Mouse (Mus musculus): ENCODE measurements at regions not wholly inside any gene's neighbourhood (a gene's known extent, or its start where the extent isn't known, plus 50 kb on each side); places are given as distances from the start of the nearest gene placed in this dataset.
A peak's percentile ranks its signal among the peaks of the same experiment; 100 is the strongest.

DNA sequence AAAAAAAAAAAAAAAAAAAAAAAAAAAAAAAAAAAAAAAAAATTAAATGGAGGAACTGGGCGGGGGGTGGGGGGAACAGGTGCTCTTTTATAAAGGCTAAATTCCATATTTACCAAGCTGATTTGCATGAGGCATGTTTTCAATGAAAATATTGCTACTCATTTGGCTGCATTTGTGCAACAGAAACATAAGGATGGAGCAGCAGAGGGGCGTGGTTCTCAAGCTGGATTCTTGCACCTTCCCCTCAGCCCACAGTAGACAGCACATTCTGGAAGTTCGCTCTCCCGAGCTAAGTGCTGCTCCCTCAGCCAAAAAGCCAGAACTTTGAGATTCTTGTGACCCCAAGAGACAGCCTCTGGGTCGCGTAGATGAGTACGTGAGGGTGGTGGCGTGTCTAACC is 201.8 kb downstream of the Cdca7 start:
- WGBS, result 66% methylated on average over 8 of the region's 8 CpGs

DNA sequence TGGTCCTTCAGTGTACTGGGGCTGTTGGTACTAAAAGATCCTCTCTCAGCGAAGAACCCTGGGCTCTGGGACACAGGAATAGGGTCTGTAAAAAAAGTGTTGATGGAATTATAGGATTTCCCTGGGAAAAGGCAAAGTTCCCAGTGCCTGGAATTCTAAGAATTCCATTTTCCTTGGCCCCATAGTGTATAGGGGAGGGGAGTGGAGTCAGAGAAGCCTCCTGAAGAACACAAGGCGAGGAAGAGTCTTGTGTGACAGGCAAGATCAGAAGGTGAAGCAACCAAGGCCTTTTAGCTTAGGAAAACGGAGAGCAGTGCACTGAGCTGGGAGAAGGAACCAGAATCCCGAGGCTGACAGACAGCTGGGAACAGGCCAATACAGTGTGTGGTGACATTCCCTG is 212.1 kb downstream of the Cdca7 start:
- H3K4me2 ChIP-seq (replicated peaks), result no peak overlapping the region
- H3K4me1 ChIP-seq, result 0 out of 2 replicates have a peak, but pooled peaks cover 5% of the 10 kb centered on the region
- 0 out of 2 replicates have a peak, but pooled peaks cover 7% of the 10 kb centered on the region for H3K9me3 ChIP-seq (replicated peaks)
- WGBS, result 52% methylated on average over 4 of the region's 4 CpGs
- H3K4me3 ChIP-seq (replicated peaks), result no peak overlapping the region
- H3K36me3 ChIP-seq, result no peaks in the 10 kb centered on the region
- H3K27me3 ChIP-seq, result no peaks in the 10 kb centered on the region
- no peak overlapping the region for H3K9ac ChIP-seq
- no peak overlapping the region for H3K27ac ChIP-seq (replicated peaks)
- ATAC-seq (ENCODE audit: insufficient number of reproducible peaks, low FRiP score, low TSS enrichment, low read depth), result no peak

More for the DNA sequence above, 201.8 kb downstream of the Cdca7 start:
- H3K9ac ChIP-seq, result no peak overlapping the region
- no peaks in the 10 kb centered on the region for H3K9me3 ChIP-seq (replicated peaks)
- H3K27ac ChIP-seq (replicated peaks), result no peak overlapping the region
- H3K4me1 ChIP-seq, result peaks cover 20% of the 10 kb centered on the region
- no peak overlapping the region for H3K4me3 ChIP-seq (replicated peaks)
- no peaks in the 10 kb centered on the region for H3K36me3 ChIP-seq
- H3K4me2 ChIP-seq (replicated peaks), result no peak overlapping the region
- H3K27me3 ChIP-seq, result no peaks in the 10 kb centered on the region
- ATAC-seq (ENCODE audit: insufficient number of reproducible peaks, low FRiP score, low TSS enrichment, low read depth), result no peak

DNA sequence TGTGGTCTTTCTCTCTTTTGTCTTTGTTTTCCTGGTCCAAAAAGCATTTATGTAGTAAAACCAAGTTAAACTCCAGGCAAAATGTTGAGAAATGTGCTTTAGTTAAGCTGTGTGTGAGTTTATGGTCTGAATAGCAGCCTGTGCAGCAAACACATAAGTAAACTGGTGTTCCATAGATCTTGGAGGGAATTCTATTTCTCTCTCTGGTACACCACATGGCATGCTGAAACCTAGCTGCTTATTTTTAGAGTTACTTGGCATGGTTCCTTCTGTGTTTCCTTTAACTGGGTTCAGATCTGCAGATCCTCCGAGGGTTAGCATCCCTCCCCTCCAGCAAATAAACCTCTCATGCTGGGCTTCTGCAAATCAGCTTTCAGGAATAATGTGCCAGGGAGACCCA is 225.1 kb downstream of the Cdca7 start:
- Histone ChIP-seq H3K27me3 (no peaks in the 10 kb centered on the region), H3K4me3 (replicated peaks) (no peak overlapping the region), H3K4me2 (replicated peaks) (no peak overlapping the region), H3K36me3 (no peaks in the 10 kb centered on the region), H3K9ac (no peak overlapping the region), H3K27ac (replicated peaks) (peak overlapping the region; percentile 13), H3K9me3 (replicated peaks) (no peaks in the 10 kb centered on the region), H3K4me1 (0 out of 2 replicates have a peak, but pooled peaks cover 11% of the 10 kb centered on the region)
- ATAC-seq (ENCODE audit: insufficient number of reproducible peaks, low FRiP score, low TSS enrichment, low read depth), result no peak
- WGBS, result 13% methylated on average over 1 of the region's 1 CpGs

DNA sequence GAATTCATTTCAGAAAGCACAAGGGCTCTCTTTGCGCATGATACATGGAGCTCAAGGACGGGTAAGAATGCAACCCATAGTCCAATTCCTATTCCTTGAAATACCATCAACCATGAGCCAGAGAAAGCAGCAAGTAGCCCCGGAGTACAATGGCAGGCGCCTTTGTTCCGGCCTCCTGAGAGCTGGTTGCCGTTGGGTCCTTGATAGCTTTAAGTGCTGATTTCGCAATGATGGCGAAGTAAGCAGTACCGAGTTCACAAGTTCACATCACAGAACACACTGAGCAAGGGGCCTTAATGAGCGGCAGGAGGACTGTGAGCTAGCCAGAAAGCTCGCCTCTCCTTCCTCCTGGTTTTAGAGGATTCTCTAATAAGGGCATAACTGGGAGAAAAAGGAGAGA is 227.3 kb downstream of the Cdca7 start:
- Histone ChIP-seq H3K4me2 (replicated peaks) (no peak overlapping the region), H3K4me3 (replicated peaks) (no peak overlapping the region), H3K9ac (no peak overlapping the region), H3K9me3 (replicated peaks) (no peaks in the 10 kb centered on the region), H3K36me3 (no peaks in the 10 kb centered on the region), H3K27ac (replicated peaks) (no peak overlapping the region), H3K27me3 (no peaks in the 10 kb centered on the region), H3K4me1 (0 out of 2 replicates have a peak, but pooled peaks cover 11% of the 10 kb centered on the region)
- WGBS, result 83% methylated on average over 11 of the region's 11 CpGs
- no peak for ATAC-seq (ENCODE audit: insufficient number of reproducible peaks, low FRiP score, low TSS enrichment, low read depth)

DNA sequence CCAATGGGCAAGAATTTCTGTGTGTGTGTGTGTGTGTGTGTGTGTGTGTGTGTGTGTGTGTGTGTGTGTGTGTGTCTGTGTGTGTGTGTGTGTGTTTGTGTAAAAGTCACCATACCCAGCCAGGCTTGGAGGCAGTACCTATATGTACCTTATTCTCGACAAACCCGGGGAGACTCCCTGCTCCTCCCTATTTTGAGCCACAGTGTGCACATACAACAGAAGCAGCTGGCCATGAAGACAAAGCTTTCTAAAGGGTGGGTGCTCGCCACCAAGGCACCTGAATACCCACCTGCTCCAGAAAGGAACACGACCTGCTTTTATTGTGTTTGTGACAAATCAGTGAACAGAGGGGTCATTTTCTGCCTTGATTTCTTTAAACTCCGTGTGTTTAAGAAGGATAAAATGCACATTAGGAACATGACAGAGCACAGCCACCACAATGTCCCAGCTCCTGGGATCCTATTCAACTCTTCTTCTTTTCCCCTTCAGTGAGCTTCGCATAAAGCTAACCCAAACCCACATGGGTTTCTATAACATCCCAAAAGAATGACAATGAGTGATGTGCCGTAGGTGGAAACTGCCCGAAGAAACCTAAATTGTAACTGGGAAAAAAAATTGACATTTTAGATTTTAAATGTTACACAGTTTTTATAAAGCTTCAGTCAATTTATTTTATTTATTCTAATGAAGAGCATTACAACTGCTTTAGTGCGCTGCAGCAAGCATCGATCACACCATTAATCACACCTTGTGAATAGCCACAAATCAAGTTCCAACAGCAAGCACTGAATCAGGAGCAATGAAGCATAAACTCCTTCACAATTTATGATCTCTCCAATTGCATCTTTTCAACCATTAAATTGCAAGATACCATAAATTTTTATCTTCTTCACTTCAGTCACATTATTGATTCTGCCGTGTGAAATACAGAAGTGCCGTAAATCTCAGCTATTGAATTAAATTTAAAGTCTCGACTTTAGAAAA is 232.0 kb downstream of the Cdca7 start:
- H3K4me1 ChIP-seq, result no peaks in the 10 kb centered on the region
- 83% methylated on average over 13 of the region's 13 CpGs for WGBS
- H3K27ac ChIP-seq (replicated peaks), result no peak overlapping the region
- no peak overlapping the region for H3K9ac ChIP-seq
- no peak for ATAC-seq (ENCODE audit: insufficient number of reproducible peaks, low FRiP score, low TSS enrichment, low read depth)
- H3K4me2 ChIP-seq (replicated peaks), result no peak overlapping the region
- H3K27me3 ChIP-seq, result no peaks in the 10 kb centered on the region
- no peak overlapping the region for H3K4me3 ChIP-seq (replicated peaks)
- no peaks in the 10 kb centered on the region for H3K36me3 ChIP-seq
- H3K9me3 ChIP-seq (replicated peaks), result no peaks in the 10 kb centered on the region

DNA sequence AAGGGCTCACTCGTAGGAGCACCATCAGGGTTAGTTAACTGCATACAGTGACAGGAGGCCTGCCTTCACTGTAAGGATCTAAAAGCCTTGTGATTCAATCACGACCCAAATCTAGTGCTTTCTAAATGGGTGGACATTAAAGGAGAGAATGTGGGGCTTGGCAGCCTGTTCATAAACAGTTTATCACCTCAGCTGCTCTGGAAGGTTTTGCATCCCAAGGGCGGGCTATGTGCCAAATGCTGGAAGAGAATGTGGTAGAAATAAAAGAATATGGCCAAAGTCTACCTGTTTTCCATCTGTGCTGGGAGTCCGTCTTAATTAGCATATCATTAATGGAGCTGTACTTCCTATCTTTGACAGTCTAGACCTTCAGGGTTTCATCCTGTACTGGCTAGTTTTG is 241.0 kb downstream of the Cdca7 start:
- ATAC-seq (ENCODE audit: insufficient number of reproducible peaks, low FRiP score, low TSS enrichment, low read depth), result no peak
- no peak overlapping the region for H3K9ac ChIP-seq
- 70% methylated on average over 4 of the region's 4 CpGs for WGBS
- no peak overlapping the region for H3K4me3 ChIP-seq (replicated peaks)
- no peaks in the 10 kb centered on the region for H3K9me3 ChIP-seq (replicated peaks)
- H3K4me2 ChIP-seq (replicated peaks), result no peak overlapping the region
- H3K27ac ChIP-seq (replicated peaks), result no peak overlapping the region
- no peaks in the 10 kb centered on the region for H3K27me3 ChIP-seq
- H3K36me3 ChIP-seq, result no peaks in the 10 kb centered on the region
- no peaks in the 10 kb centered on the region for H3K4me1 ChIP-seq

DNA sequence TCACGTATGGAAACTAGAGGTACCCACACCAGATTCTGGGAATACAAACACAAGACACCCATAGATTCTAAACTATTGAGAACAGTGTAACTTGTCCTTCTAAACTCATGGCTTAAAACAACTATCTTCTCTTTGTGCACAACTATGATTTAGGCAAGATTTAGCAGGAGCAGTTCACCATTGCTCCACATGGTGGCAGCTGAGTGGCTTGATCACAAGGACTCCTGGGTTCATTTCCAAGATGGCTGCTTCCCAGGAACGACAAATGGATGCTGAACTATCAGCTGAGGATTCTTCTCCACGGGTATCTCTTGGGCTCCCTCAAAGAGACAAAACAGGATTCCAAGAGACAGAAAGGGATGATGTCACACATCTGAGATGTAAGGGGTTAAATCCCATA is 251.5 kb downstream of the Sp3 start:
- ATAC-seq (ENCODE audit: insufficient number of reproducible peaks, low FRiP score, low TSS enrichment, low read depth), result no peak
- Histone ChIP-seq H3K4me1 (peaks cover 9% of the 10 kb centered on the region), H3K27ac (replicated peaks) (no peak overlapping the region), H3K4me3 (replicated peaks) (no peak overlapping the region), H3K4me2 (replicated peaks) (no peak overlapping the region), H3K36me3 (no peaks in the 10 kb centered on the region), H3K27me3 (no peaks in the 10 kb centered on the region), H3K9ac (no peak overlapping the region), H3K9me3 (replicated peaks) (no peaks in the 10 kb centered on the region)
- 42% methylated on average over 3 of the region's 3 CpGs for WGBS

DNA sequence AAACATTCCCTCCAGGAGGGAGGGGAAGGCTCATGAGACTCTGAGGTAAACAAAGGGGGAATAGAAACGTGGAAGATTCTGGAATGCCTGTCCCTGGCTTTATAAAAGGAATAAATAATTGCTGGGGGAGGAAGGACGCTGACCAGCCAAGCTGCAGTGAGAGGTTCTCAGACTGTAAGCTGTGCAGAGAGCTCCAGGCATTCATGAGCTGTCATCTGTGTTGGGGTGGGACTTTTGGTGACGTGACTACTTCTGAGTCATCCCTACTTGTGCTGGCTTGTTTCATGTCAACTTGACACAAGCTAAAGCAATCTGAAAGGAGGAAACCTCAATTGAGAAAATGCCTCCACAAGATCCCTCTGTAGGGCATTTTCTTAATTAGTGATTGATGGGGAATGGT is 246.9 kb downstream of the Sp3 start:
- no peak overlapping the region for H3K4me2 ChIP-seq (replicated peaks)
- H3K9ac ChIP-seq, result no peak overlapping the region
- WGBS, result 35% methylated on average over 3 of the region's 3 CpGs
- H3K4me3 ChIP-seq (replicated peaks), result no peak overlapping the region
- H3K36me3 ChIP-seq, result no peaks in the 10 kb centered on the region
- H3K4me1 ChIP-seq, result peaks cover 15% of the 10 kb centered on the region
- H3K9me3 ChIP-seq (replicated peaks), result no peaks in the 10 kb centered on the region
- H3K27me3 ChIP-seq, result no peaks in the 10 kb centered on the region
- H3K27ac ChIP-seq (replicated peaks), result no peak overlapping the region
- ATAC-seq (ENCODE audit: insufficient number of reproducible peaks, low FRiP score, low TSS enrichment, low read depth), result no peak

DNA sequence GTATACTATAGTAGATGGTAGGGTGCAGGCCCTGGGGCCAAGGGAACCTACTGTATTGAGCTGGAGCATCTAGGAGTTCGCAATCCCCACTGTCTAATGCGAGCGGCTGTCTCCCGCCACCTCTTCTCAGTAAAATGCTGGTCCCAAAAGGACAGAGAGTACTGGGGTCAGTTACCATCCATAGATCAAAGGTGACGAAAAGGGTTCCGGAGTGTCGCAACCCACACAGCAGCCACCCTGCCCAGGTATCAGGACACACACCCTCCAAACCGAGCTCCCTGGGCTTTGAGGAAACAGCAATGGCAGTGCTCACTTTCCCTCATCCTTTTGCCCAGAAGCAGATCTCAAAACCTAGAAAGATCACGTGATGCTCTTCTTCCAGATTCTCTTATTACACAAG is 245.2 kb downstream of the Sp3 start:
- Histone ChIP-seq H3K27me3 (no peaks in the 10 kb centered on the region), H3K4me3 (replicated peaks) (no peak overlapping the region), H3K9ac (no peak overlapping the region), H3K4me2 (replicated peaks) (no peak overlapping the region), H3K4me1 (peaks cover 15% of the 10 kb centered on the region), H3K27ac (replicated peaks) (no peak overlapping the region), H3K9me3 (replicated peaks) (no peaks in the 10 kb centered on the region), H3K36me3 (no peaks in the 10 kb centered on the region)
- 93% methylated on average over 9 of the region's 9 CpGs for WGBS
- no peak for ATAC-seq (ENCODE audit: insufficient number of reproducible peaks, low FRiP score, low TSS enrichment, low read depth)

DNA sequence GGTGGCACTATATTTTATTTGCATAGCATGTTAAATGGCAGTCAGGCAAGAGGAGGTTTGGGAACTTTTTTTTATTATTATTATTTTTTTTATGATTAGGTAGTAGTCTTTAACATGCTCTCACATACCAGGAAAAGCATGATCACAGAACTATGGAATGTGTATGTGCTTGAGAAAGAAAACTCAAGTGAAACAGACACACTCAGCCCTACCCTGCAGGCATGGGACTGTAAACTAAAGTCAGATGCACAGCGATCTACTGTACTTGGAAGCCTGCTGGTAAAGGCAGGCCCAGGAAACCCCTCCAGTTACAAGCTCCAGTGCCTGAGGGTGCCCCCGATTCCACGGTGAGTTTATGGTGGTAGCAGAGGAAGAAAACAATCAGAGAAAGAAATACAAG is 243.6 kb downstream of the Sp3 start:
- Histone ChIP-seq H3K9ac (no peak overlapping the region), H3K27me3 (no peaks in the 10 kb centered on the region), H3K4me3 (replicated peaks) (no peak overlapping the region), H3K4me2 (replicated peaks) (no peak overlapping the region), H3K4me1 (peaks cover 30% of the 10 kb centered on the region), H3K36me3 (no peaks in the 10 kb centered on the region), H3K9me3 (replicated peaks) (no peaks in the 10 kb centered on the region), H3K27ac (replicated peaks) (no peak overlapping the region)
- WGBS, result 16% methylated on average over 3 of the region's 3 CpGs
- no peak for ATAC-seq (ENCODE audit: insufficient number of reproducible peaks, low FRiP score, low TSS enrichment, low read depth)

DNA sequence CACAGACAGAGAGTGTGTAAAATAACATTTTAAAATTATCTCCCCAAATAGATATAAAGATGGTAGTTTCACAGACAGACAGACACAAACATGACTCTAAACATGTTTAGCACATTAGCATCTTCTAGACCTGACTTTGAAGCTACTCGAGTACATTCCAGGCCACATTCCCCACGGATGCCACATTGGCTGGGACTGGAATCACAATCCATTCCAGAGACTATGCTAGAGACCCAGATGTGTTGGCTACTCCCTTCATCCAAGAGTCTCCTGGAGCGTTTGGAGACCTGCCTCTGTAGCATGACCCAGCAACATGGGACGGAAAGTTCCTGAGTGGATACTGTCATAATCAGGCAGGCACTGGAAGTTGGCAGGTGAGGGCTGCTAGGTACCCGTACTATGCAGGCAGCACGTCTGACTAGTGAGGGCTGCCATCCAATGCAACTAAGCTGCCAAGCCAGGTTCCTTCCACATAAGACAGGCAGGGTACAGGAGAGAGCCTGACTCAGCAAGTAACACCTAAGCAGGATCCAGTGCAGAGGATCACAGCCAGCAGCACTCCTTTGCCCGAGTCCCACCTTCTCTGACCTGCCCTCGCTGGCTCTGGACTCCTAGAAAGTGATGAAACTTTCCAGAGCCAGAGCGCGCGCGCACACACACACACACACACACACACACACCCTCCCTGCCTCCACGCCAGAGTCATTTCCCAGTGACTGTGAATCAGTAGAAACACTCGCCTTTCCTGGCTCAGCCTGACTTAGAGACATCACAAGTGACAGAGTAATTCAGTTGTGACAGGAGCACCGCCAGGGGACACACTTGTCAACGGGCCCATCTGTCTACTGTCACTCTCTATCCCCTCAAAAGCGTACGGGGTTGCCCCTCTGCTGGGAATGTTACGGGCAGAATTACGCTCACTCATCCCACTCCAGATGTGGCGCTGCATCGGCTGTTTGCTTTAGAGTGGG is 239.6 kb downstream of the Sp3 start:
- H3K4me2 ChIP-seq (replicated peaks), result peak overlapping the region; percentile 44
- ATAC-seq (ENCODE audit: insufficient number of reproducible peaks, low FRiP score, low TSS enrichment, low read depth), result peak; percentile 59
- peaks cover 21% of the 10 kb centered on the region for H3K4me1 ChIP-seq
- no peaks in the 10 kb centered on the region for H3K27me3 ChIP-seq
- WGBS, result 29% methylated on average over 22 of the region's 22 CpGs
- no peaks in the 10 kb centered on the region for H3K36me3 ChIP-seq
- H3K9me3 ChIP-seq (replicated peaks), result no peaks in the 10 kb centered on the region
- H3K27ac ChIP-seq (replicated peaks), result no peak overlapping the region
- 0 out of 2 replicates have a peak overlapping the region, but pooled peaks have one; percentile 6 for H3K4me3 ChIP-seq (replicated peaks)
- no peak overlapping the region for H3K9ac ChIP-seq
